Mouse (Mus musculus): Measurements from ENCODE around the gene Naalad2.
"Not testable (repeated sequence)": the region's sequence is repeated elsewhere in the genome, so short reads cannot be mapped to it uniquely, and the experiment has no call there.

The Naalad2 gene
- long read RNA-seq, experiment 1, partial matches to known transcripts = 0 of 2 reads
- long read RNA-seq, experiment 1, other reads (novel, unspliced or antisense) = 1 of 2 reads
- long read RNA-seq, experiment 2, partial matches to known transcripts = 3 of 6 reads
- long read RNA-seq, experiment 2, other reads (novel, unspliced or antisense) = 0 of 6 reads

GRCm38 (mm10) chr9:18402895-18403294 is at the start of gene Naalad2:
TSS of gene Naalad2 (minus strand) at chr9:18402995.
- intact Hi-C loops (cut with DNase I) = not testable (repeated sequence)

GRCm38 (mm10) chr9:18431687-18432086 is 28.9 kb upstream of the Naalad2 start:
- intact Hi-C loops (cut with DNase I) = no loop called here

- intact Hi-C loops (cut with DNase I) = no loop called here
These were observed 27.6 kb upstream of the Naalad2 start, which contains the start of gene Mbd3l2 for GRCm38 (mm10) chr9:18430354-18430753. TSS of gene Mbd3l2 (plus strand) at chr9:18430654.

GRCm38 (mm10) chr9:18412371-18412770 is 9.6 kb upstream of the Naalad2 start:
- intact Hi-C loops (cut with DNase I) = not testable (repeated sequence)

- intact Hi-C loops (cut with DNase I) = no loop called here
These were observed 1.3 kb upstream of the Naalad2 start, which contains the start of gene Ubtfl1 for GRCm38 (mm10) chr9:18404118-18404517. TSS of gene Ubtfl1 (plus strand) at chr9:18404418.

GRCm38 (mm10) chr9:18399629-18400028 is 3.2 kb downstream of the Naalad2 start:
- intact Hi-C loops (cut with DNase I) = no loop called here

GRCm38 (mm10) chr9:18385782-18386181 is 17.0 kb downstream of the Naalad2 start:
- intact Hi-C loops (cut with DNase I) = no loop called here

- intact Hi-C loops (cut with DNase I) = not testable (repeated sequence)
These were observed 29.8 kb downstream of the Naalad2 start for GRCm38 (mm10) chr9:18373026-18373425.

GRCm38 (mm10) chr9:18319990-18320389 is 82.8 kb downstream of the Naalad2 start:
- intact Hi-C loops (cut with DNase I) = no loop called here

- intact Hi-C loops (cut with DNase I) = loop anchor here (10.0 kb wide), 1 partner anchor 176 kb away; the partner anchor contains the start of genes Mbd3l1 and Zfp558
These were observed 104.5 kb downstream of the Naalad2 start for GRCm38 (mm10) chr9:18298301-18298700.

GRCm38 (mm10) chr9:18293026-18293781 is 109.6 kb downstream of the Naalad2 start:
- intact Hi-C loops (cut with DNase I) = loop anchor here (10.0 kb wide), 1 partner anchor 182 kb away; the partner anchor contains the start of genes Mbd3l1 and Zfp558

GRCm38 (mm10) chr9:18292443-18292922 is 110.3 kb downstream of the Naalad2 start:
- intact Hi-C loops (cut with DNase I) = loop anchor here (10.0 kb wide), 1 partner anchor 182 kb away; the partner anchor contains the start of genes Mbd3l1 and Zfp558

- intact Hi-C loops (cut with DNase I) = loop anchor here (10.0 kb wide), 1 partner anchor 183 kb away; the partner anchor contains the start of genes Mbd3l1 and Zfp558
These were observed 111.0 kb downstream of the Naalad2 start, which contains the start of gene Chordc1 for GRCm38 (mm10) chr9:18291571-18292429. TSS of gene Chordc1 (plus strand) at chr9:18292125.

GRCm38 (mm10) chr9:18278693-18279092 is 124.1 kb downstream of the Naalad2 start:
- intact Hi-C loops (cut with DNase I) = not testable (repeated sequence)

GRCm38 (mm10) chr9:18277497-18277896 is 125.3 kb downstream of the Naalad2 start:
- intact Hi-C loops (cut with DNase I) = no loop called here

- intact Hi-C loops (cut with DNase I) = no loop called here
These were observed 126.0 kb downstream of the Naalad2 start for GRCm38 (mm10) chr9:18276844-18277243.

- intact Hi-C loops (cut with DNase I) = no loop called here
These were observed 126.9 kb downstream of the Naalad2 start for GRCm38 (mm10) chr9:18275901-18276300.
